Mouse (Mus musculus) neural tube, embryonic 10.5 days (tissue): ENCODE data around the gene Srarp.

Source experiments
- DNase-seq: peaks from one replicate; pipeline ENCODE4 v3.0.0-alpha.2; 2017; ENCODE audit warnings: low spot score; ENCODE audit errors: extremely low spot score

The Srarp gene

GRCm38 (mm10) chr4:141435974-141436373 is at the start of gene Srarp:
Srarp (minus strand) TSS chr4:141436105.
- no peak for DNase-seq

GRCm38 (mm10) chr4:141484071-141484470 is 48.2 kb upstream of the Srarp start:
- DNase-seq = no peak

DNA sequence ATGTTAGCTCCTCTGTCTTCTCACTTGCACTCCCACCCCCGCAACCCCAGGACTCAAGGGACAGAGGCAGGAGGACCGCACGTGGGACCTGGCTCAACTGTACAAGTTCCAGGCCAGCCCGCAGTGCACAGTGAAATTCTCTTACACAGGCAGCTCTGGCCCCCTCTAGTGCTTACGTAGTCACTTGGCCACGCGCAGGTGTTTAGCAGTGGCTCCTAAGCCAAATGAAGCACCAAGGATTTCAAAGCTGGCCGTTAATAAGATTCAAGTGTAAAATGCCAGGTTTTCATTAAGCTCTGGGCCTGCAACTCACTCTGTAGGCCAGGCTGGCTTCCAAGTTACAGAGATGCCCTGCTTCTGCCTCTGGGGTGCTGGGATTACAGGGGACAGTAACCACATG is 43.5 kb upstream of the Srarp start:
- no peak for DNase-seq

DNA sequence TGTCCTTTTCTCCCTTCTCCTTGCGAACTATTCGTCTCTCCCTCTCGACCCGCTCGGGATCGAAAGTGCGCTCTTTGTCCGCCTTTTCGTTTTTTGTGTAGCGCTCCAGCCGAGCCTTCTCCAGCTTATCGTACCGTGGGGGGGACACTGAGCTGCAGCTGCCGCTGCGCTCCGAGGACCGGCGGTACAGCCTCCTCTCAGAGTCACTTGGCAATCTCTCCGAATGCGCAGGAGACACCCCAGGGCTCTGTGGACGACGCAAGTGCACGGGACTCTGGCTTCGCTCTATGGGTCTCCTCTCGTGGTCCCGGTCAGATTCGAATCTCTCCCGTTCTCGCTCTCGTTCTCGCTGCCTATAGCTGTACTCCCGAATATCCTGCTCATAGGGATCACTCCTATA is 42.9 kb upstream of the Srarp start:
- DNase-seq = no peak

DNA sequence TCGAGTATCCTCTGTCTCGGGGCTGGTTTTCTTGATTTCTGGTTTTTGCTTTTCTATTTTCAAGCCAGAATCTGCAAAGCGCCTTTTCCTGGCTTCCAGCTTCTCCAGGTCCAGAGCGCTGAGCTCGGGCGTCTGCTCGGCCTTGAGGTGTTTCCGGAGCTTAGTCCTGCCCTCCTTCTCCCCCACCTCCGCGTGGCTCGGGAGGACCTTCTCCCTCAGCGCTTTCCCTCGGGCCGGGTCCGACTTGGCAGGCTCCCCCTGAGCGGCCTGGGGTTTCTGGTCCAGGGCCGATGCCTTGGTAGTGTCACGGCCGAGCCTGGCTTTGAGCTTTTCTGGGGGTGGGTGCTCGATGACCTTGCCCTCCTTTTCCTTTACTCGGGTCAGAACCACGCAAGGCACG is 42.3 kb upstream of the Srarp start:
- no peak for DNase-seq

GRCm38 (mm10) chr4:141477681-141478102 is 41.8 kb upstream of the Srarp start:
- no peak for DNase-seq

GRCm38 (mm10) chr4:141474431-141474830 is 38.5 kb upstream of the Srarp start:
- no peak for DNase-seq

- no peak for DNase-seq
Measured at GRCm38 (mm10) chr4:141472641-141473321, 36.9 kb upstream of the Srarp start.

GRCm38 (mm10) chr4:141471491-141471890 is 35.6 kb upstream of the Srarp start:
- DNase-seq = no peak

- no peak for DNase-seq
Measured at GRCm38 (mm10) chr4:141469343-141469742, 33.4 kb upstream of the Srarp start.

- no peak for DNase-seq
Measured at GRCm38 (mm10) chr4:141468576-141468975, 32.7 kb upstream of the Srarp start.

DNA sequence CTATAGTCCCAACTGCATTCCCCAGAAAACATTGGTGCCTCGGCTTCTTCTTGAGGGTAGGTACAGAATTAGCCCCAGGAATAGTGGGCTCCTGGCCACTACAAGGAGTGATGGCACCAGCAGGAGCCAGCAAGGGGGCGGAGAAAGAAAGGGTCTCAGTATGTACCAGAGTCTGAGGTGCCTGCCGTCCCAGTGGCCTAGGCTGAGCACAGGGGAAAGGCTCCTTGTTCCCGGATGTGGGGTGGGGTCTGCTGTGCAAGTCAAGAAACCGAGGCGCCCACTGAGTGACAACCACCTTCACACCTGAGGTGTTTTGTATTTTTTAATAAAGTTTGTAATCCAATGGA is 31.6 kb upstream of the Srarp start:
- no peak for DNase-seq

DNA sequence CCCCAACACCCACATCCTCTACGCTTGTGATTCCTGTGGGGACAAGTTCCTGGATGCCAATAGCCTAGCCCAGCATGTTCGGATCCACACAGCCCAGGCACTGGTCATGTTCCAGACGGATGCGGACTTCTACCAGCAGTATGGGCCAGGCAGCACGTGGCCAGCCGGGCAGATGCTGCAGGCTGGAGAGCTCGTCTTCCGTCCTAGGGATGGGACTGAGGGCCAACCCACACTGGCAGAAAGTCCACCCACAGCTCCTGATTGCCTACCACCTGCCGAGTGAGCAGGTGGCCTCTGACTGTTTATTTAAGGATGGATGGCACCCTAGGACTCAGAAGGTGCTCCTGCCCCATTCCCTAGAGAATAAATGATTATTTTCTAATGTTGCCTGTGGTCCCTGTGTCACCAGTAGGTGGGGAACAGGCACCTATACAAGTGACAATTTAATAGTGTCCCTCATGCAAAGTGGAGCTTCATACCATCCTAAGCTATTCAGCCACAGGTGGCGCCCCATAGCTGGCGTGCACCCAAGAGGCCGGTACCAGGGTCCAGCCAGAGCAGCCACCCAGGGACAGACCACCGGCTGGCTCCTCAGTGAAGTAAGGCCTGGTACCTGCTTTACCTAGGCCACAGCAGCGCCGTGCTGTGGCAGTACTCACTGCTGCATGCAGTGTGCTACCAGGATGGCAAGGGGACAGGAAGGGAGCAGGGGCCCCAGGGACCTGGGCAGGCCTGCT is 31.1 kb upstream of the Srarp start:
- DNase-seq = no peak

DNA sequence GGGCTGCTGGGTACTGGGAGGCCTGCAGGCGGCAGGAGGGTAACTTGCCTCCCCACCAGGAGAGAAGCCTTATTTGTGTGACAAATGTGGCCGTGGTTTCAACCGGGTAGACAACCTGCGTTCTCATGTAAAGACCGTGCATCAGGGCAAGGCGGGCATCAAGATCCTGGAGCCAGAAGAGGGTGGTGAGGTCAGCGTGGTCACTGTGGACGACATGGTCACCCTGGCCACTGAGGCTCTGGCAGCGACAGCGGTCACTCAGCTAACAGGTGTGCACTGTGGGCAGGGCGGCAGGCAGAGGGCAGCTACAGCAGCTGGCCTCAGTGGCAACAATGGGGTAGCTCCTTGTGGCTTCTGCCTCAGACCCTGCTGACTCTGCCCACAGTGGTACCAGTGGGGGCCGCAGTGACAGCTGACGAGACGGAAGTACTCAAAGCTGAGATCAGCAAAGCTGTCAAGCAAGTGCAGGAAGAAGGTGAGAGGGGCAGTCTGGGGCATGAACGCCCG is 30.4 kb upstream of the Srarp start:
- DNase-seq = no peak

DNA sequence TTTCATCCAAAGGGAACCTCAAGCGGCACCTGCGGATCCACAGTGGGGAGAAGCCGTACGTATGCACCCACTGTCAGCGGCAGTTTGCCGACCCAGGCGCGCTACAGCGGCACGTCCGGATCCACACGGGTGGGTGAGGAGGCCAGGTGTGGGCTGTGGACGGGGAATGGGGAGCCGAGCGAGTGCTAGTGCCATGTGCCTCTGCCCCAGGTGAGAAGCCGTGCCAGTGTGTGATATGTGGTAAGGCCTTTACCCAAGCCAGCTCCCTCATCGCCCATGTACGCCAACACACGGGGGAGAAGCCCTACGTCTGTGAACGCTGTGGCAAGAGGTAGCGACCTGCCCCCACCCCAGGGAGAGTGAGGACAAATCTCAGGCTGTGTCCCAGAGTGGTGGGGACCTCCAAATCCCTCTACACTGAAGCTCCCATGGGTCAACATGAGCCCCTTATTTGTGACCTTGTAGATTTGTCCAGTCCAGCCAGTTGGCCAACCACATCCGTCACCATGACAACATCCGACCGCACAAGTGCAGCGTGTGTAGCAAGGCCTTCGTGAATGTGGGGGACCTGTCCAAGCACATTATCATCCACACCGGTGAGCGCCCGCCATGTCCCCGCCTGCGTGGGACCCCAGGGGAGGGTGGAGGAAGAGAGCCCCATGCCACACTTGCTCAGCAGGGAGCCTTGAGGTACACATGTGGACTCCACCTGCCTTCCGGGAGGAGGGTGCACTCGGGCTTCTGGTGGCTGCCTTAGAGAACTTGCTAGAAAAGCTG is 29.8 kb upstream of the Srarp start:
- DNase-seq = no peak

DNA sequence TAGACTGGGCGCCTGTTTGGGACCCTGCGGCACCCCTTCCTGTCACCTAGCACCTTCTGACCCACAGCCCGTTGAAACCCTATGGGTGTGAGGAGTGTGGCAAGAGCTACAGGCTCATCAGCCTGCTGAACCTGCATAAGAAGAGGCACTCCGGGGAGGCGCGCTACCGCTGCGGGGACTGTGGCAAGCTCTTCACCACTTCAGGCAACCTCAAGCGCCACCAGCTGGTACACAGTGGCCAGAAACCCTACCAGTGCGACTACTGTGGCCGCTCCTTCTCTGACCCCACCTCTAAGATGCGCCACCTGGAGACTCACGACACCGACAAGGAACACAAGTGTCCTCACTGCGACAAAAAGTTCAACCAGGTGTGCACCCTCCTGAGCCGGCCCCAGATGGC is 28.8 kb upstream of the Srarp start:
- DNase-seq = no peak

DNA sequence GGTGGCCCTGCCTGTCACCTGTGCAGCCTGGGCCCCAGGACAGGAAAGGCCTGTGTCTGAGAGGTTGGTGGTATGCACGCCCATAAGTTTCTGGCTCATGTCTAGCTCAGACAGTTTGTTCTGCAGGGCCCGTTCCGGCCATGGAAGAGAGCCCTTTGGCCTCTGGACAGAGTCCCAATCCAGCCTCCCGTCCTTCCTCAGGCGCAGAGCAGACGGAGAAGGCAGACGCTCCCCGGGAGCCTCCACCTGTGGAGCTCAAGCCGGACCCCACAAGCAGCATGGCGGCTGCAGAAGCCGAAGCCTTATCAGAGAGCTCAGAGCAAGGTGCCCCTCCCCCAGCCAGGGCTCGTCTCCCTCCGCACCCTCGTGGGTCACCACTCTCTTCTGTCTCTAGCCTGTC is 27.6 kb upstream of the Srarp start:
- no peak for DNase-seq

DNA sequence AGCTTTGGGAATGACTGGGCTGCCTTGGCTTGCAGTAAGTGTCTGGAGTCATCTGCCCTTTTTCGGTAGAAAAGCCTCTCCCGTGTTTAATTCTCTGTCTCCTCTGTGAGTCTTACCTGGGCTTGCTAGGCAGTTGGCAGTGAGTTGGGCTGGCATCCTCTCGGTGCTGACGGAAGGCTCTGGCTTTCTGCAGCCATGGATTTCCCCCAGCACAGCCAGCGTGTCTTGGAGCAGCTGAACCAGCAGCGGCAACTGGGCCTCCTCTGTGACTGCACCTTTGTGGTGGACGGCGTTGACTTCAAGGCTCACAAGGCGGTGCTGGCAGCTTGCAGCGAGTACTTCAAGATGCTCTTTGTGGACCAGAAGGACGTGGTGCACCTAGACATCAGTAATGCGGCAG is 25.7 kb upstream of the Srarp start:
- no peak for DNase-seq

DNA sequence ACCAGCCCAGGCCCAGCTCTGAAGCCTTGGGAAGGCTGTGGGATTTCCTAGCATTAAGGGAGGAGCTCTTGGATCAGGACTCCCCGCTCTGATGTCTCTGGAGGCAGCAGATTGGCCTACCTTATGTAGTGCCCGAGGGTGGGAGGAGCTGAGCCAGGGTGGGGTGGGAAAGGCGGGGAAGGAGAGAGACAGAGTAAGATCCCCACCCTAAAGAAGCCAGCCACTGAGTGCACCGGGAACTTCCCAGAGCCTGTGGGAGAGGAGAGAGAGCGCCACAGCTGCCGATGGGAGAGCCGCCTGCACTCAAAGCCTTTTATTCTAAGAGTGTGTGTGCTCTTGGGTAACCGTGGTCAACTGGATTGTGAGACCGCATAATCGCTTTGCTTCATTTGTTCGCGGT is 25.2 kb upstream of the Srarp start:
- no peak for DNase-seq

- no peak for DNase-seq
Measured at GRCm38 (mm10) chr4:141460481-141460880, 24.6 kb upstream of the Srarp start.

- DNase-seq = no peak
Measured at GRCm38 (mm10) chr4:141459766-141460165, 23.9 kb upstream of the Srarp start.

GRCm38 (mm10) chr4:141458888-141459287 is 23.0 kb upstream of the Srarp start:
- no peak for DNase-seq
